Mouse (Mus musculus): ENCODE data around the gene Kat6b. TPM values are rescaled to one million over a fixed set of nuclear protein-coding genes. Genes with fewer than 3 reads are reported as not detected.
"Not testable (repeated sequence)": the region's sequence is repeated elsewhere in the genome, so short reads cannot be mapped to it uniquely, and the experiment has no call there.

Gene Kat6b
- polyA plus RNA-seq, 1 experiment, result 15.5 TPM

- DNase-seq (ENCODE audit: low read depth), result no peak
Measured at GRCm38 (mm10) chr14:21662465-21663142, 181.4 kb downstream of the Kat6b start.

- no peak for DNase-seq (ENCODE audit: low read depth)
Measured at GRCm38 (mm10) chr14:21669218-21669617, 188.0 kb downstream of the Kat6b start.

GRCm38 (mm10) chr14:21669633-21670421, 188.6 kb downstream of the Kat6b start:
- no peak for DNase-seq (ENCODE audit: low read depth)

GRCm38 (mm10) chr14:21670422-21671006, 189.3 kb downstream of the Kat6b start:
- DNase-seq (ENCODE audit: low read depth), result not testable (repeated sequence)

GRCm38 (mm10) chr14:21673100-21673499, 191.9 kb downstream of the Kat6b start:
- no peak for DNase-seq (ENCODE audit: low read depth)

- DNase-seq (ENCODE audit: low read depth), result no peak
Measured at GRCm38 (mm10) chr14:21674471-21674870, 193.2 kb downstream of the Kat6b start.

GRCm38 (mm10) chr14:21676223-21676622, 195.0 kb downstream of the Kat6b start:
- DNase-seq (ENCODE audit: low read depth), result no peak

- no peak for DNase-seq (ENCODE audit: low read depth)
Measured at GRCm38 (mm10) chr14:21678509-21679285, 197.5 kb downstream of the Kat6b start.

GRCm38 (mm10) chr14:21679631-21680201, 198.5 kb downstream of the Kat6b start:
- DNase-seq (ENCODE audit: low read depth), result no peak

GRCm38 (mm10) chr14:21682681-21683129, 201.5 kb downstream of the Kat6b start:
- DNase-seq (ENCODE audit: low read depth), result no peak

- DNase-seq (ENCODE audit: low read depth), result no peak
Measured at GRCm38 (mm10) chr14:21683834-21684233, 202.6 kb downstream of the Kat6b start.

GRCm38 (mm10) chr14:21685411-21686146, 204.3 kb downstream of the Kat6b start:
- DNase-seq (ENCODE audit: low read depth), result no peak

GRCm38 (mm10) chr14:21686376-21687279, 205.4 kb downstream of the Kat6b start:
- no peak for DNase-seq (ENCODE audit: low read depth)

- no peak for DNase-seq (ENCODE audit: low read depth)
Measured at GRCm38 (mm10) chr14:21691070-21691469, 209.8 kb downstream of the Kat6b start.

GRCm38 (mm10) chr14:21695020-21695419, 213.8 kb downstream of the Kat6b start:
- no peak for DNase-seq (ENCODE audit: low read depth)

- no peak for DNase-seq (ENCODE audit: low read depth)
Measured at GRCm38 (mm10) chr14:21696186-21696830, 215.1 kb downstream of the Kat6b start.

GRCm38 (mm10) chr14:21702691-21703090, 221.5 kb downstream of the Kat6b start:
- DNase-seq (ENCODE audit: low read depth), result no peak

GRCm38 (mm10) chr14:21703255-21703654, 222.0 kb downstream of the Kat6b start:
- DNase-seq (ENCODE audit: low read depth), result no peak

- no peak for DNase-seq (ENCODE audit: low read depth)
Measured at GRCm38 (mm10) chr14:21705462-21705861, 224.2 kb downstream of the Kat6b start.
